Mouse (Mus musculus) kidney, postnatal 36 days (tissue): ENCODE measurements around the gene Lama2.
A peak's percentile ranks its signal among the peaks of the same experiment; 100 is the strongest.

Experiments
- DNase-seq, 2 experiments: peaks; one replicate each; pipeline ENCODE4 v3.0.0; 2021 to 2022; ENCODE audit warnings: mixed read lengths in 2 of 2

Lama2 gene

GRCm38 (mm10) chr10:27174271-27174670 is 445.3 kb downstream of the Lama2 start:
- DNase-seq: no peak

- no peak for DNase-seq
These were observed 454.8 kb downstream of the Lama2 start for GRCm38 (mm10) chr10:27164738-27165137.

- DNase-seq: peak; percentile 8 to 28
These were observed 457.2 kb downstream of the Lama2 start for GRCm38 (mm10) chr10:27162364-27162763.

GRCm38 (mm10) chr10:27150220-27150619 is 469.3 kb downstream of the Lama2 start:
- no peak for DNase-seq

- DNase-seq: peak; percentile 10 to 11
These were observed 479.1 kb downstream of the Lama2 start for GRCm38 (mm10) chr10:27140422-27140821.

GRCm38 (mm10) chr10:27135768-27136167 is 483.8 kb downstream of the Lama2 start:
- DNase-seq: no peak

GRCm38 (mm10) chr10:27133135-27133534 is 486.4 kb downstream of the Lama2 start:
- peak; percentile 43 to 54 for DNase-seq

GRCm38 (mm10) chr10:27127454-27127853 is 492.1 kb downstream of the Lama2 start:
- DNase-seq: no peak

GRCm38 (mm10) chr10:27123763-27124162 is 495.8 kb downstream of the Lama2 start:
- DNase-seq: no peak

GRCm38 (mm10) chr10:27117815-27118214 is 501.7 kb downstream of the Lama2 start:
- no peak for DNase-seq

GRCm38 (mm10) chr10:27116938-27117647 is 502.5 kb downstream of the Lama2 start:
- DNase-seq: no peak

GRCm38 (mm10) chr10:27114131-27114530 is 505.4 kb downstream of the Lama2 start:
- DNase-seq: no peak

GRCm38 (mm10) chr10:27103811-27104210 is 515.7 kb downstream of the Lama2 start:
- no peak for DNase-seq

GRCm38 (mm10) chr10:27101800-27102353 is 517.7 kb downstream of the Lama2 start:
- DNase-seq: no peak

- no peak for DNase-seq
These were observed 542.4 kb downstream of the Lama2 start for GRCm38 (mm10) chr10:27077113-27077512.

GRCm38 (mm10) chr10:27068794-27069435 is 550.6 kb downstream of the Lama2 start:
- no peak for DNase-seq

- DNase-seq: peak; percentile 6 to 21
These were observed 555.9 kb downstream of the Lama2 start for GRCm38 (mm10) chr10:27063671-27064070.

GRCm38 (mm10) chr10:27054488-27054887 is 565.1 kb downstream of the Lama2 start:
- no peak for DNase-seq

GRCm38 (mm10) chr10:27047196-27047595 is 572.4 kb downstream of the Lama2 start:
- DNase-seq: no peak

- DNase-seq: no peak
These were observed 577.7 kb downstream of the Lama2 start for GRCm38 (mm10) chr10:27041812-27042211.

- no peak for DNase-seq
These were observed 596.9 kb downstream of the Lama2 start for GRCm38 (mm10) chr10:27022707-27023106.

GRCm38 (mm10) chr10:27012804-27013365 is 606.7 kb downstream of the Lama2 start:
- DNase-seq: no peak

- no peak for DNase-seq
These were observed 612.2 kb downstream of the Lama2 start for GRCm38 (mm10) chr10:27007364-27007763.

GRCm38 (mm10) chr10:27005716-27006115 is 613.8 kb downstream of the Lama2 start:
- no peak for DNase-seq
